Mouse (Mus musculus) liver, embryonic 14.5 days (tissue): ENCODE measurements around the gene Hinfp.

ENCODE experiments used
- CTCF ChIP-seq: IDR thresholded peaks from 2 replicates; pipeline ENCODE4 v1.5.1; 2016; ENCODE audit warnings: antibody characterized with exemption, low read depth, control low read depth
- EP300 ChIP-seq: IDR thresholded peaks from 2 replicates; pipeline ENCODE4 v1.6.1; 2016; ENCODE audit warnings: antibody characterized with exemption, low read depth

GRCm38 (mm10) chr9:44309756-44310155, 4.3 kb upstream of the Hinfp start:
- no peak for TF ChIP-seq CTCF
- no peak for TF ChIP-seq EP300
